Mouse (Mus musculus): ENCODE measurements around the gene Car14.
A peak's percentile ranks its signal among the peaks of the same experiment; 100 is the strongest.
"Not testable (repeated sequence)": the region's sequence is repeated elsewhere in the genome, so short reads cannot be mapped to it uniquely, and the experiment has no call there.

The Car14 gene

GRCm38 (mm10) chr3:95924185-95924584 lies 19.7 kb upstream of the Car14 start:
- DNase-seq, result no peak

GRCm38 (mm10) chr3:95923429-95923828 lies 18.9 kb upstream of the Car14 start:
- DNase-seq, result not testable (repeated sequence)

GRCm38 (mm10) chr3:95920532-95920931 lies 16.0 kb upstream of the Car14 start:
- not testable (repeated sequence) for DNase-seq

GRCm38 (mm10) chr3:95916760-95917159 lies 12.3 kb upstream of the Car14 start:
- DNase-seq, result no peak

DNA sequence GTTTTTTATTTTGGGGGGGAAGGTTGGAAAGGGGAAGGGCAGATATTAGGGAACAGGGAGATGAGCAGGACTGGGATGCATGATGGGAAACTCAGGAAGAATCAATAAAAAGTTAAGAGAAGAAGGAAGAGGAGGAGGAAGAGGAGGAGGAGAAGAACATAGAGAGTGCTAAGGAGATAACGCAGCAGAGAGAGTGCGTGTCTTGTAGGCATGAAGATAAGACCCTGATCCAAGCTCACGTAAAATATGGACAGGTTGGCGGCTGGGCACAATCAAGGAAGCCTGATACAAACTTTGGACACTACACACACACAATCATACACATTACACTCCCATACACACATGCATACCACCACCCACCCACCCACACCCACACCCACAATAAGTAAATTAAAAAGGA lies 10.2 kb upstream of the Car14 start:
- DNase-seq, result no peak

- no peak for DNase-seq
Observed at GRCm38 (mm10) chr3:95907613-95908012, 3.1 kb upstream of the Car14 start.

DNA sequence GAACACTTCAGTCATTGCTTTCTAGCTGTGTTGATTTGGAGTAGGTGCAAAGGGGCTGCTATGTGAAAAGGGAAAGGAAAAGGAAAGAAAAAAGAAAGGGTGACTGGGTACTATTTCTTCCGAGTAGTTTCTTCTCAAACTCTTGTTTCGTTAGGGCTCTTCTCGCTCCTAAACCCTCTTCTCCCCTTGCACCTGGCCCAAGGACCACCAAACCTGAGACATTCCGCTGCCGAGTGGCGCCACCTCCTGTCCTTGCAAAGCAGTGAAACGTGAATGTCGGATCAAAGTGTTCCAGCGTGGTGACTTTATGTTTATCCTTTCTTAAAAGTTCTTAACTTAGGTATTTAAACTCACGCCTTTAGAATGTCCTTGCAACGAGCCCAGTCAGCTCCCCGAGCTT lies 2.4 kb upstream of the Car14 start:
- peak; percentile 46 to 51 for DNase-seq

GRCm38 (mm10) chr3:95905940-95906492 lies 1.5 kb upstream of the Car14 start:
- peak; percentile 49 to 54 for DNase-seq

GRCm38 (mm10) chr3:95905146-95905939 lies 852 bp upstream of the Car14 start:
- DNase-seq, result peak; percentile 38 to 43

- DNase-seq, result no peak
Observed at GRCm38 (mm10) chr3:95903753-95904502, 563 bp downstream of the Car14 start.

DNA sequence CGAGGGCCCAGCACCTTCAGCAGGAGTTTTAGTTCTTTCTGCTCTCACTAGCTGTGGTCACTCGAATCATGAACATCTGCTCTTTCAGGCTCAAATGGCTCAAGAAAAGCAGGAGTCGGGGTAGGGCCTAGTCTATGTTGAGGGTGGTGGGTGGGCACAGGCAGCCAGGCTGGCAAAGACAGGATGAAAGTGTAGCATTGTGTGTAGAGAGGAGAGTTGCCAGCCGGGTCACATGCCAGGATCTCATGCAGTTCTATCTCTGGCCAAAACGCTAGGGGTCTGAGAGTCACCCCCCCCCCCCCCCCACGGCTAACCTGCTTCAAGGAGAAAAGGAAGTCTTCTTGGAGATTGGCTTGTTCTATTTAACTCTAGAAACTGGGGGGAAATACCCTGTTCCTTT lies 1.8 kb downstream of the Car14 start:
- DNase-seq, result no peak

DNA sequence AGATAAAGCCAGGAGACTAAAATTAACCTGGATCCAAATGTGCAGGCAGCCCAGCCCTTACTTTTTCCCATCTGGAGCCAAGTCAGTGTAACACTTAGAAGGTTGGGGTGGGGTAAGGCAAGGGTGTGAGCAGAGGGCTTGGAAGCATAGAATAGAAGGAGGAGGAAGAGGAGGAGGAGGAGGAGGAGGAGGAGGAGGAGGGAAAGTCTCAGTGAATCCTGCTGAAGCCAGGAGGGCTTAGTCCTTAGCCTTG lies 2.2 kb downstream of the Car14 start:
- DNase-seq, result no peak

- DNase-seq, result peak in 1 of 2 experiments; percentile 8
Observed at GRCm38 (mm10) chr3:95901616-95902372, 2.7 kb downstream of the Car14 start.

DNA sequence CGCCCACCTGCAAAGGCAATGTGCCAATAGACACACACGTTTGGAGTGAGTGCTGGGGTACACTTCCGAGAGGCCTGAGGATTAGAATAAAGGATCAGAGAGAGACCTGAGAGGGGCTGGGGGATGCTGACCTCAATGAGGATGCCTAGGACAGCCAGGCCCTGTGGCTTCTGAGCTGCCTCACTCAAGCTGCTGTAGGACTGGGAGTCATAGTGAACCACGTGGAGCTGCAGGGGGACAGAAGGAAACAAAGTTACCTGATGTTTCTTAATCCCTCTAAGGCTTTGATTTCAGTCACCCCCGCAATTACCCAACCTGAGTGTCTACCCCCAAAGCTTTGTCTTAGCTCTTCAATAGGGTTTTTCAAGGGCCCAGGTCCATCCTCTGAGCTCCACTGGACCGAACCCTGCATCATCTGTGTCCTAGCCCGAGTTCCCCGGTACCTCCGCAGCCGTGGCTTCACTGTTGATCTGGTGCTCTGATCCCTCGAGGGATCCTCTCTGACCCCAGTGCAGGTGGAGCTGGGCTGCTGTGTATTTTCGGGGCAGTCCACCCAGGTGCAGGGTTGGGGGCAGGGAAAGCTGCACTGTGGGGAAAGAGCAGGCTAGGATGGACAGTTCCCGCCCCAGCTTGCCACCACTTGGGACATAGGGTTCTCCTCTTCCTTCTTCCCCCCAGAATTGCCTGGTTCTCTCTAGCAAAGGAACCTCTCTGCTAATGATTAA lies 4.5 kb downstream of the Car14 start:
- DNase-seq, result no peak

DNA sequence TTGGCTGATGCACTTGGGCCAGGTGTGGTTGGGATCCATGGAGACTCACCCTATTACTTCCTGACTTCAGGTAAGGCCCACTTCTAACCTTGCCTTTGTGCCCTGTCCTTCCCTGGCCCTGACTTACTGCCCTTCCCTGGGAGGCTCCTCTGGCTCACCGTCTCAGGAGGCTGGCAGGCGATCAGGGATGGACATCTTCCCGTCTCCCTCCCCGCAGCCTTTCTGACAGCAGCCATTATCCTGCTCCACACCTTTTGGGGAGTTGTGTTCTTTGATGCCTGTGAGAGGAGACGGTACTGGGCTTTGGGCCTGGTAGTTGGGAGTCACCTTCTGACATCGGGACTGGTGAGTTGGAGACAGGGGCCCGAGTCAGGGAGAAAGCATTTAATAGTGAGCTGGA lies 9.0 kb downstream of the Car14 start:
- peak in 1 of 2 experiments; percentile 10 for DNase-seq

GRCm38 (mm10) chr3:95894317-95895160 lies 10.0 kb downstream of the Car14 start:
- DNase-seq, result peak; percentile 49 to 59

DNA sequence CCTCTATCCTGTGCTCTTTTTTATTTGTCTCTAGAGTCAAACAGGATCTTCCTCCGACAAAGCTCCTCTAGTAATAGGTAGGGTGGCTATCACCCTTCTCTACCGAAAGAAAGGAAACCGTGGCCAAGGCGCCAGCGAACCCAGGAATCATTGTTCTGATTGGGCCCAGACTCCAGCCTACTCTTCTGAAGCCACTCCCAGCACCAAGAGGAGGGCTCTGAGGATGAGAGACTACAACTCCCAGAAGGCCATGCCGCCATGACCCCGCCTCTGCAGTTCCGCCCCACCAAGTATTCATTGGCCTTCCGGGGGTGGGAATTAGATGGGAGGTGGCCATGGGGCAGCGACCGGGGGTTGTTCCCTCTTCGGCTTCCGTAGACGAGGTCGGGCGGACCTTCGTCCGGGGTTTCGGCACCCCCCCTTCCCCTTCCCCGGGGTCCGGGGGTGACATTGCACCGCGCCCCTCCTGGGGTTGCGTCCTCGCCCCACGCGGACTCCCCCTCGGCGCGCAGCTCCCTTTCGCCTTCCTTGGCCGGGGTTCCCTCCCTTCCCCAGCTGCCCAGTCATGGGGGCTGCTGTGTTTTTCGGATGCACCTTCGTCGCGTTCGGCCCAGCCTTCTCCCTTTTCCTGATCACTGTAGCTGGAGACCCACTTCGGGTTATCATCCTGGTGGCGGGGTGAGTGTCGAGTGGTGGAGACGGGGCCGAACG lies 10.7 kb downstream of the Car14 start, which contains the start of gene Aph1a:
Aph1a (plus strand) TSS at position 364 of the 711 bp plus-strand sequence.
- DNase-seq, result peak; percentile 94 to 99

DNA sequence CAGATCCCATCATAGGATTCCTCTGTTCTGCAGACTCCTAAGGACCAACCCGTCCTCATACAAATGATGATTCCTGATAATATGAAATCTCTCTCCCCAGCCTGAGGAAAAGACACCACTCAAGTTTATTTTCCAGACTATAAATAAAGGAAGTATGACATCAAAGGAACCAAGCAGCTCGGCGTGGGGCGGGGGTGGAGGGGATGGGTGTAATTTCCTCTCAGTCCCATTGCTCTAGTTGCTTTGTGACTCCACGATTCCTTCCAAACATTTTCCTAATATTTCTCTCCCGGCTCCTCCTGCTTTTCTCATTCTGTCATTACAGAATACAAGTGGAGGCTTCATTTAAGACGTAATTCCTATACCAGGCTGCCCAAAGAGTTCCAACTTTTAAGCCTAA lies 11.4 kb downstream of the Car14 start:
- DNase-seq, result no peak

- DNase-seq, result peak in 1 of 2 experiments; percentile 3
Observed at GRCm38 (mm10) chr3:95892066-95893052, 12.1 kb downstream of the Car14 start.

Data from cerebellum, adult 18-20 months (tissue).